Mouse (Mus musculus) heart, embryonic 14.5 days (tissue): ENCODE data around the gene Fbxl19. TPM values are rescaled to one million over a fixed set of nuclear protein-coding genes. Genes with fewer than 3 reads are reported as not detected.
A peak's percentile ranks its signal among the peaks of the same experiment; 100 is the strongest.

Source experiments
- ATAC-seq: fragments of 200-750 bp; cut with Nextera tagmentation; 2 replicates; pipeline ENCODE4 v1.8.0; 2017; ENCODE audit warnings: low read depth, moderate TSS enrichment; ENCODE audit not compliant: insufficient number of reproducible peaks, insufficient read depth, low FRiP score
- H3K27ac ChIP-seq, 2 experiments: fragments of 200-500 bp in 1 of 2; fragments of 300-500 bp in 1 of 2; sonication (generic) in 1 of 2; replicated peaks in 1 of 2; 2 replicates each; pipeline ENCODE4 v1.5.1; 2012 to 2014; ENCODE audit warnings: low read depth in 2 of 2, low read length in 2 of 2, control low read depth in 1 of 2, mild to moderate bottlenecking in 1 of 2, mixed read lengths in 1 of 2; ENCODE audit not compliant: control insufficient read depth in 1 of 2, insufficient read depth in 1 of 2
- H3K27me3 ChIP-seq: fragments of 300-500 bp; sonication (generic); 2 replicates; pipeline ENCODE4 v1.6.1; 2014; ENCODE audit warnings: mild to moderate bottlenecking, low read length, control low read depth; ENCODE audit not compliant: control insufficient read depth, insufficient read depth
- H3K36me3 ChIP-seq: fragments of 300-500 bp; sonication (generic); 2 replicates; pipeline ENCODE4 v1.6.1; 2014; ENCODE audit warnings: mild to moderate bottlenecking, control low read depth, low read length, mixed read lengths; ENCODE audit not compliant: control insufficient read depth, insufficient read depth
- H3K4me1 ChIP-seq, 2 experiments: fragments of 200-500 bp in 1 of 2; fragments of 300-500 bp in 1 of 2; sonication (generic) in 1 of 2; 2 replicates each; pipeline ENCODE4 v1.6.1; 2012 to 2014; ENCODE audit warnings: low read length in 2 of 2, control low read depth in 1 of 2, mixed read lengths in 1 of 2; ENCODE audit not compliant: control insufficient read depth in 2 of 2, insufficient read depth in 2 of 2
- H3K4me2 ChIP-seq: fragments of 300-500 bp; sonication (generic); 2 replicates; pipeline ENCODE4 v1.6.1; 2014; ENCODE audit warnings: mild to moderate bottlenecking, low read length
- H3K4me3 ChIP-seq, 2 experiments: fragments of 200-500 bp in 1 of 2; fragments of 300-500 bp in 1 of 2; sonication (generic) in 1 of 2; 2 replicates each; pipeline ENCODE4 v1.5.1; 2012 to 2014; ENCODE audit warnings: low read length in 2 of 2, mild to moderate bottlenecking in 2 of 2, control low read depth in 1 of 2, low read depth in 1 of 2, moderate library complexity in 1 of 2; ENCODE audit not compliant: control insufficient read depth in 1 of 2, insufficient read depth in 1 of 2
- H3K9ac ChIP-seq: fragments of 300-500 bp; sonication (generic); 2 replicates; pipeline ENCODE4 v1.6.1; 2014; ENCODE audit warnings: mild to moderate bottlenecking, low read length
- H3K9me3 ChIP-seq: fragments of 300-500 bp; sonication (generic); 2 replicates; pipeline ENCODE4 v1.6.1; 2016; ENCODE audit warnings: low read length, control low read depth; ENCODE audit not compliant: control insufficient read depth
- WGBS: fragments of 180-500 bp; shearing (Covaris S2); extraction: QIAGEN DNeasy Blood & Tissue Kit; methylation state at CpG from one replicate; pipeline ENCODE4 v1.1.7; 2014; 5-methylcytosine and 5-hydroxymethylcytosine counted together
- polyA plus RNA-seq: library from polyadenylated mRNA; unstranded; fragments of >200 nt; fragmentation: Nextera tagmentation; extraction: Ambion mirVana; gene quantifications from 2 replicates; pipeline ENCODE4 v1.2.1, GENCODE M21; 2014

Gene Fbxl19
- polyA plus RNA-seq, 1 experiment from 2014 or later = 1.5 TPM

- H3K27me3 ChIP-seq = no peaks in the 10 kb centered on the region
- no peak overlapping the region for H3K9ac ChIP-seq
- peaks cover 76% of the 10 kb centered on the region for H3K36me3 ChIP-seq
- 87% methylated on average over 5 of the region's 5 CpGs for WGBS
- H3K4me1 ChIP-seq = peaks cover 2 to 7% of the 10 kb centered on the region in 2 experiments; a peak in 3 of 4 replicates
- H3K9me3 ChIP-seq = no peaks in the 10 kb centered on the region
- no peak overlapping the region for H3K27ac ChIP-seq
- no peak overlapping the region for H3K4me2 ChIP-seq
- ATAC-seq = no peak
- no peak overlapping the region for H3K4me3 ChIP-seq
Measured at GRCm38 (mm10) chr7:127751619-127752018, 7.3 kb downstream of the Fbxl19 start.

- H3K27me3 ChIP-seq = no peaks in the 10 kb centered on the region
- H3K4me3 ChIP-seq = no peak overlapping the region
- no peak overlapping the region for H3K4me2 ChIP-seq
- no peaks in the 10 kb centered on the region for H3K9me3 ChIP-seq
- H3K27ac ChIP-seq = no peak overlapping the region
- no peak overlapping the region for H3K9ac ChIP-seq
- H3K4me1 ChIP-seq = peaks cover 2 to 6% of the 10 kb centered on the region in 2 experiments; a peak in 3 of 4 replicates
- no peak for ATAC-seq
- H3K36me3 ChIP-seq = peaks cover 80% of the 10 kb centered on the region
- 96% methylated on average over 27 of the region's 27 CpGs for WGBS
Measured at GRCm38 (mm10) chr7:127752069-127752468, 7.7 kb downstream of the Fbxl19 start.

GRCm38 (mm10) chr7:127753158-127753557 is 8.8 kb downstream of the Fbxl19 start:
- no peaks in the 10 kb centered on the region for H3K27me3 ChIP-seq
- 75% methylated on average over 5 of the region's 5 CpGs for WGBS
- no peaks in the 10 kb centered on the region for H3K4me1 ChIP-seq
- H3K4me2 ChIP-seq = no peak overlapping the region
- H3K36me3 ChIP-seq = peaks cover 88% of the 10 kb centered on the region
- H3K4me3 ChIP-seq = no peak overlapping the region
- no peak overlapping the region for H3K27ac ChIP-seq
- no peaks in the 10 kb centered on the region for H3K9me3 ChIP-seq
- no peak for ATAC-seq
- no peak overlapping the region for H3K9ac ChIP-seq

GRCm38 (mm10) chr7:127753741-127754140 is 9.4 kb downstream of the Fbxl19 start:
- no peak overlapping the region for H3K9ac ChIP-seq
- H3K4me3 ChIP-seq = no peak overlapping the region
- no peak for ATAC-seq
- H3K27me3 ChIP-seq = no peaks in the 10 kb centered on the region; the same call in 1 of the 2 replicates
- no peak overlapping the region for H3K27ac ChIP-seq
- no peaks in the 10 kb centered on the region for H3K4me1 ChIP-seq
- no peaks in the 10 kb centered on the region for H3K9me3 ChIP-seq
- H3K4me2 ChIP-seq = no peak overlapping the region
- peaks cover 88% of the 10 kb centered on the region for H3K36me3 ChIP-seq
- 86% methylated on average over 7 of the region's 7 CpGs for WGBS

GRCm38 (mm10) chr7:127759716-127760115 is 15.4 kb downstream of the Fbxl19 start:
- no peak for ATAC-seq
- Histone ChIP-seq H3K4me1 (peaks cover 2 to 15% of the 10 kb centered on the region in 2 experiments; a peak in 3 of 4 replicates), H3K27me3 (no peaks in the 10 kb centered on the region; the same call in 1 of the 2 replicates), H3K9ac (no peak overlapping the region), H3K4me3 (no peak overlapping the region), H3K36me3 (peaks cover 56% of the 10 kb centered on the region), H3K4me2 (peak overlapping the region; percentile 3), H3K27ac (no peak overlapping the region), H3K9me3 (no peaks in the 10 kb centered on the region)
- WGBS = 14% methylated on average over 6 of the region's 6 CpGs

GRCm38 (mm10) chr7:127760478-127760877 is 16.1 kb downstream of the Fbxl19 start:
- no peak overlapping the region for H3K4me2 ChIP-seq
- H3K9me3 ChIP-seq = no peaks in the 10 kb centered on the region
- H3K36me3 ChIP-seq = peaks cover 56% of the 10 kb centered on the region
- no peak for ATAC-seq
- WGBS = 77% methylated on average over 3 of the region's 3 CpGs
- peaks cover 2 to 15% of the 10 kb centered on the region in 2 experiments; a peak in 3 of 4 replicates for H3K4me1 ChIP-seq
- no peaks in the 10 kb centered on the region; the same call in 1 of the 2 replicates for H3K27me3 ChIP-seq
- no peak overlapping the region for H3K9ac ChIP-seq
- H3K4me3 ChIP-seq = no peak overlapping the region
- H3K27ac ChIP-seq = no peak overlapping the region

- Histone ChIP-seq H3K4me3 (no peak overlapping the region), H3K27me3 (no peaks in the 10 kb centered on the region; the same call in 1 of the 2 replicates), H3K9ac (no peak overlapping the region), H3K9me3 (no peaks in the 10 kb centered on the region), H3K27ac (no peak overlapping the region), H3K36me3 (peaks cover 60% of the 10 kb centered on the region), H3K4me2 (no peak overlapping the region), H3K4me1 (peaks cover 2 to 15% of the 10 kb centered on the region in 2 experiments; a peak in 3 of 4 replicates)
- peak; percentile 37; the same call in 1 of the 2 replicates for ATAC-seq
- WGBS = 30% methylated on average over 7 of the region's 7 CpGs
Measured at GRCm38 (mm10) chr7:127761026-127761425, 16.7 kb downstream of the Fbxl19 start.

- peaks cover 2 to 15% of the 10 kb centered on the region in 2 experiments; a peak in 3 of 4 replicates for H3K4me1 ChIP-seq
- ATAC-seq = no peak
- peaks cover 63% of the 10 kb centered on the region for H3K36me3 ChIP-seq
- 89% methylated on average over 4 of the region's 4 CpGs for WGBS
- no peak overlapping the region for H3K4me2 ChIP-seq
- H3K27ac ChIP-seq = no peak overlapping the region
- H3K9ac ChIP-seq = no peak overlapping the region
- no peak overlapping the region for H3K4me3 ChIP-seq
- no peaks in the 10 kb centered on the region for H3K27me3 ChIP-seq
- no peaks in the 10 kb centered on the region for H3K9me3 ChIP-seq
Measured at GRCm38 (mm10) chr7:127763642-127764041, 19.3 kb downstream of the Fbxl19 start.
